Mouse (Mus musculus) embryonic fibroblast, embryonic 13.5 days (primary cell): ENCODE results near the gene Adora2a.

Experiments used
- CTCF ChIP-seq: IDR thresholded peaks from 2 replicates; pipeline ENCODE4 v1.5.1; 2011; ENCODE audit warnings: mild to moderate bottlenecking, control low read depth, low read length, moderate library complexity, borderline replicate concordance; ENCODE audit not compliant: insufficient read depth
- POLR2A ChIP-seq: IDR thresholded peaks from 2 replicates; pipeline ENCODE4 v1.6.1; 2011; ENCODE audit warnings: low read depth, mild to moderate bottlenecking, control low read depth, low read length, moderate library complexity

- no peak for TF ChIP-seq CTCF
- TF ChIP-seq POLR2A, result no peak
Observed at GRCm38 (mm10) chr10:75294926-75295325, 21.8 kb upstream of the Adora2a start.
